Mouse (Mus musculus) embryonic facial prominence, embryonic 11.5 days (tissue): ENCODE measurements around the gene Hspb6. TPM values are rescaled to one million over a fixed set of nuclear protein-coding genes. Genes with fewer than 3 reads are reported as not detected.

Source experiments
- ATAC-seq: fragments of 200-750 bp; cut with Nextera tagmentation; replicated peaks from 2 replicates; pipeline ENCODE4 v1.8.0; 2017; ENCODE audit warnings: low read depth; ENCODE audit not compliant: insufficient number of reproducible peaks, low FRiP score, low TSS enrichment
- DNase-seq: peaks from one replicate; pipeline ENCODE4 v3.0.0-alpha.2; 2015; ENCODE audit warnings: low spot score
- H3K27ac ChIP-seq: fragments of 300-500 bp; sonication (generic); replicated peaks from 2 replicates; pipeline ENCODE4 v1.5.1; 2014; ENCODE audit warnings: mild to moderate bottlenecking, low read depth, low read length, control low read depth
- H3K27me3 ChIP-seq: fragments of 300-500 bp; sonication (generic); 2 replicates; pipeline ENCODE4 v1.6.1; 2014; ENCODE audit warnings: mild to moderate bottlenecking, low read length, moderate library complexity, mixed read lengths; ENCODE audit not compliant: control insufficient read depth, insufficient read depth
- H3K36me3 ChIP-seq: fragments of 300-500 bp; sonication (generic); replicated peaks from 2 replicates; pipeline ENCODE4 v1.6.1; 2014; ENCODE audit warnings: low read depth, mild to moderate bottlenecking, low read length, moderate library complexity, mixed read lengths; ENCODE audit not compliant: control insufficient read depth, insufficient read depth
- H3K4me1 ChIP-seq: fragments of 300-500 bp; sonication (generic); 2 replicates; pipeline ENCODE4 v1.6.1; 2014; ENCODE audit warnings: low read length, mixed read lengths; ENCODE audit not compliant: control insufficient read depth, insufficient read depth
- H3K4me2 ChIP-seq: fragments of 300-500 bp; sonication (generic); 2 replicates; pipeline ENCODE4 v1.6.1; 2014; ENCODE audit warnings: low read depth, mild to moderate bottlenecking, control low read depth, low read length, moderate library complexity
- H3K4me3 ChIP-seq: fragments of 300-500 bp; sonication (generic); 2 replicates; pipeline ENCODE4 v1.5.1; 2014; ENCODE audit warnings: low read depth, low read length, control low read depth
- H3K9ac ChIP-seq: fragments of 300-500 bp; sonication (generic); replicated peaks from 2 replicates; pipeline ENCODE4 v1.6.1; 2014; ENCODE audit warnings: mild to moderate bottlenecking, control low read depth, low read length
- H3K9me3 ChIP-seq: fragments of 300-500 bp; sonication (generic); replicated peaks from 2 replicates; pipeline ENCODE4 v1.6.1; 2016; ENCODE audit warnings: mild to moderate bottlenecking, low read length, inconsistent platforms, mixed read lengths; ENCODE audit not compliant: control insufficient read depth
- WGBS: fragments of 180-500 bp; shearing (Covaris S2); extraction: QIAGEN DNeasy Blood & Tissue Kit; methylation state at CpG from one replicate; pipeline ENCODE4 v1.1.7; 2014; 5-methylcytosine and 5-hydroxymethylcytosine counted together
- polyA plus RNA-seq: library from polyadenylated mRNA; unstranded; fragments of >200 nt; fragmentation: Nextera tagmentation; extraction: Ambion mirVana; gene quantifications from 2 replicates; pipeline ENCODE4 v1.2.1, GENCODE M21; 2014

Gene Hspb6
- polyA plus RNA-seq, 1 experiment from 2014 or later = 4.4 TPM

- Histone ChIP-seq H3K9ac (peak within 1 kb of the TSS; percentile 77), H3K27ac (no peak within 1 kb of the TSS; the same call in 1 of the 2 replicates), H3K27me3 (no peaks in the 10 kb centered on the region), H3K9me3 (no peaks in the 10 kb centered on the region), H3K4me1 (no peaks in the 10 kb centered on the region; the same call in 1 of the 2 replicates), H3K36me3 (peaks cover 4% of the 10 kb centered on the region), H3K4me2 (peak within 1 kb of the TSS; percentile 88), H3K4me3 (peak within 1 kb of the TSS; percentile 71)
- DNase-seq (peak; percentile 99), ATAC-seq (peak; percentile 78)
- WGBS = under 1% methylated on average over 60 of the region's 84 CpGs
Measured at GRCm38 (mm10) chr7:30534633-30535577, 17.1 kb upstream of the Hspb6 start, which contains the start of gene Arhgap33. Gene Arhgap33 (minus strand): TSS chr7:30535060.

- no peaks in the 10 kb centered on the region for H3K4me1 ChIP-seq
- no peak overlapping the region for H3K9ac ChIP-seq
- no peak overlapping the region for H3K27ac ChIP-seq
- H3K9me3 ChIP-seq = no peaks in the 10 kb centered on the region
- WGBS = 87% methylated on average over 7 of the region's 7 CpGs
- ATAC-seq (no peak), DNase-seq (no peak)
- H3K27me3 ChIP-seq = no peaks in the 10 kb centered on the region
- no peaks in the 10 kb centered on the region for H3K36me3 ChIP-seq
- no peak overlapping the region for H3K4me3 ChIP-seq
- no peak overlapping the region for H3K4me2 ChIP-seq
Measured at GRCm38 (mm10) chr7:30540572-30540971, 11.4 kb upstream of the Hspb6 start.

- H3K36me3 ChIP-seq = no peaks in the 10 kb centered on the region
- H3K27ac ChIP-seq = no peak overlapping the region
- H3K9me3 ChIP-seq = no peaks in the 10 kb centered on the region
- no peaks in the 10 kb centered on the region for H3K27me3 ChIP-seq
- no peak for DNase-seq
- no peak overlapping the region for H3K9ac ChIP-seq
- no peak for ATAC-seq
- WGBS = 92% methylated on average over 2 of the region's 2 CpGs
- H3K4me2 ChIP-seq = no peak overlapping the region
- no peak overlapping the region for H3K4me3 ChIP-seq
- H3K4me1 ChIP-seq = no peaks in the 10 kb centered on the region
Measured at GRCm38 (mm10) chr7:30544327-30544726, 7.7 kb upstream of the Hspb6 start.

GRCm38 (mm10) chr7:30549880-30550279 lies 2.1 kb upstream of the Hspb6 start:
- Histone ChIP-seq H3K4me3 (no peak overlapping the region), H3K27ac (no peak overlapping the region), H3K36me3 (no peaks in the 10 kb centered on the region), H3K9me3 (no peaks in the 10 kb centered on the region), H3K9ac (no peak overlapping the region), H3K27me3 (no peaks in the 10 kb centered on the region), H3K4me1 (peaks cover 8% of the 10 kb centered on the region), H3K4me2 (no peak overlapping the region)
- ATAC-seq (no peak), DNase-seq (no peak)
- 88% methylated on average over 2 of the region's 2 CpGs for WGBS

GRCm38 (mm10) chr7:30550603-30551002 lies 1.4 kb upstream of the Hspb6 start:
- Histone ChIP-seq H3K9me3 (no peaks in the 10 kb centered on the region), H3K36me3 (peaks cover 1% of the 10 kb centered on the region; the same call in 1 of the 2 replicates), H3K4me2 (no peak overlapping the region), H3K27ac (no peak overlapping the region), H3K4me1 (peaks cover 8% of the 10 kb centered on the region), H3K9ac (no peak overlapping the region), H3K27me3 (no peaks in the 10 kb centered on the region), H3K4me3 (no peak overlapping the region)
- no peak for DNase-seq
- 95% methylated on average over 1 of the region's 1 CpGs for WGBS
- no peak for ATAC-seq

- H3K36me3 ChIP-seq = peaks cover 7% of the 10 kb centered on the region
- peak overlapping the region; percentile 63 for H3K4me3 ChIP-seq
- no peaks in the 10 kb centered on the region for H3K9me3 ChIP-seq
- ATAC-seq (peak; percentile 46), DNase-seq (peak; percentile 84)
- peak overlapping the region; percentile 79 for H3K9ac ChIP-seq
- H3K27me3 ChIP-seq = no peaks in the 10 kb centered on the region
- H3K4me2 ChIP-seq = peak overlapping the region; percentile 41
- H3K4me1 ChIP-seq = peaks cover 8% of the 10 kb centered on the region
- H3K27ac ChIP-seq = peak overlapping the region; percentile 92
- WGBS = under 1% methylated on average over 10 of the region's 10 CpGs
Measured at GRCm38 (mm10) chr7:30551445-30552101, 405 bp upstream of the Hspb6 start.

GRCm38 (mm10) chr7:30553021-30553589 lies 1.1 kb downstream of the Hspb6 start:
- Histone ChIP-seq H3K4me2 (peak overlapping the region; percentile 75), H3K4me3 (peak overlapping the region; percentile 63), H3K9ac (peak overlapping the region; percentile 79), H3K27ac (no peak overlapping the region), H3K27me3 (no peaks in the 10 kb centered on the region), H3K4me1 (peaks cover 8% of the 10 kb centered on the region), H3K36me3 (peaks cover 10% of the 10 kb centered on the region), H3K9me3 (no peaks in the 10 kb centered on the region)
- ATAC-seq (no peak), DNase-seq (peak; percentile 11)
- 7% methylated on average over 23 of the region's 23 CpGs for WGBS
